Mouse (Mus musculus) lung, postnatal 36 days (tissue): ENCODE results near the gene Rcsd1.
A peak's percentile ranks its signal among the peaks of the same experiment; 100 is the strongest.
"Not testable (repeated sequence)": the region's sequence is repeated elsewhere in the genome, so short reads cannot be mapped to it uniquely, and the experiment has no call there.

Experiments used
- DNase-seq: peaks from one replicate; pipeline ENCODE4 v3.0.0; 2022; ENCODE audit warnings: mixed read lengths

Gene Rcsd1

GRCm38 (mm10) chr1:165686349-165686748 lies 23.2 kb downstream of the Rcsd1 start:
- no peak for DNase-seq

DNA sequence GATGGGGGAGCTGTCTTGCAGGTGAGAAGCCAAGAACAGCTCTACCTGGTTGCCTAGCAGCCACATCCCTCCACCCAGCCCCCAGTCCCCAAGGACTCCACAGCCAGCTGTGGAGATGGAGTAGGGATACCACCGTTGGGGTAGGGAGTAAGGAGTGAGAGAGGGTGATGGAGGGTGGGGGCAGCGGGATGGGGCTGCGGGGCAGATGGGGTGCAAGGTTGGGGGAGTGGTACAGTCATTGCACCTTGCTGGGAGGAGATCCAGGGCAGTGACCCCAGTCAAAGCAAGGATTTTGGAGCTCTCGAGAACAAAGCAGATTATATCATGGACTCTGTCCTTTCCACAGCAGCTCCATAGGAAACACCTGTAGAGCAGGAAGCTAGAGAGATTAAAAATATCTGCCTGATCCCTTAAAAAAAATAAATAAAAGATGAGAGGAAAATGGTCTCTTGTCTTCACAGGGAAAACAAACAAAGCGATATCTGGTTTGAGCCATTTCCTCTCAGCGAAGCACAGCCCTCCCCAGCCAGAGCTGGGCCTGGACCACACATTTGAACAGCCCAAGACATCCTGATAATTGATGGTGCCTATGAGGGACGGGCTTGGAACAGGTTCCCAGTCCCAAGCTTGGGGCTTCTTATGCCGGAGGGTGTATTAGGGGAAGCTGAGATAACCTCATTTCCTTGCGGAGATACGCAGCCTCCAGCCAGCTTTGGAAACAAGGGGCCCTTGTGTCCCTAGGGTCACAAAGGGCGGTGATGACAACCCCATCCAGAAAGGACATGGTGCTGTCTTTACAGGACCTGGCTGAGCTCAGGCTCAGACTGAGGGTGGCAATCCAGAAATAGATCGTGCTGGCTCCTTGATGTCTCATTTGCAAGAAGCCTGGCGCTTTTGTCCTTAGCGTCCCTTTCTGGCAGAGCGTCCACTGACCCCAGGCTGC lies 25.0 kb downstream of the Rcsd1 start:
- DNase-seq: peak; percentile 85

GRCm38 (mm10) chr1:165682056-165682853 lies 27.3 kb downstream of the Rcsd1 start:
- peak; percentile 60 for DNase-seq

DNA sequence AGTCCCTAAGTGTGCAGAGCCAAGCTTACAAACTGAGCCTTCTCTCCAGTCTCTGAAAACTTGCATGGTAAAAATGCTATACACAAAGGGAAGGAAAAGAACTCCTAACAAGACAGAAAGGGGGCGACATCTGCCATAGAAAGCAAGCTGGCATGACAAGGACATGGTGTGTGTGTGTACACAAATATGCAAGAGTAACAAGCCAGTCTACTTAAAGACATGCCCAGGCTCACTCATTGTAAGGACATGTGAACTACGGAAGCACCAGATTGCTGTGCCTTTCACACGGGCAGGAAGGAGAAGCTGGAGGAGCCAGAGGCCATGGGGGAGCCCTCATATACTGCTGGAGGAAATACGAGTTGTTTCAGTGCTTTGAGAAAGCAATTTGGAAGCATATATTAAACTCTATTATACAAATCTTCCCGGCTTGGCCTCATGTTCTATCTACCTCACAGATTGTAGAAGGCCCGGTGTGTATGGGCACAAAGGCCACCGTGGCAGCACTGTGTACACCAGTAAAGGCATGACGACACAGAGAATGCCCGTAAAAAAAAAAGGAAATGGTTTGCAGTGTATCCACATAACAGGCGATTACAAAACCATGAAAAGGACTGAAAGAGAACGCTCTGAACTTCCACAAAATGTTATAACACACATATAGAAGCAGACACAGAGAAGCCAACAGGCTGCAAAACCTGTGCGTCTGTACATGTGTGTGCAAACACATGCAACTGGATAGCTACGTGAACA lies 28.3 kb downstream of the Rcsd1 start:
- peak; percentile 50 for DNase-seq

- DNase-seq: not testable (repeated sequence)
Observed at GRCm38 (mm10) chr1:165680086-165680485, 29.5 kb downstream of the Rcsd1 start.

DNA sequence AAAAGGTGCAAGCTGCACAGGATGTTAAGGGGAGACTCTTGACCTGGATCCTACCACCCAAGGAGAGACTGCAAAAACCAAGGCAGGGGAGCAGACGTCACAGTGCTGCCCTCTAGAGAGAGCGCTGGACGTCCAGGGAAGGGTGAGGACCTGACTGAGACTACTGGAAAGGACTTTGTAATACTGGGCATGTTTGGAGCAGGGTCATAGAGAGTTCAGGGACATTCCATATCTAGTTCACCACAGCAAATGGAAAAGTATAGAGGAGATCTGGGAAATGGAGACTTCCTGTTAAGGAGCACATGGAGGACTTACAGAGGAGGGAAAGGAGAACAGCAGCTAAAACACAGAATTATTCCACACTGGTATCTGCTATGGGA lies 29.9 kb downstream of the Rcsd1 start:
- peak; percentile 47 for DNase-seq

GRCm38 (mm10) chr1:165678861-165679617 lies 30.5 kb downstream of the Rcsd1 start:
- DNase-seq: no peak

DNA sequence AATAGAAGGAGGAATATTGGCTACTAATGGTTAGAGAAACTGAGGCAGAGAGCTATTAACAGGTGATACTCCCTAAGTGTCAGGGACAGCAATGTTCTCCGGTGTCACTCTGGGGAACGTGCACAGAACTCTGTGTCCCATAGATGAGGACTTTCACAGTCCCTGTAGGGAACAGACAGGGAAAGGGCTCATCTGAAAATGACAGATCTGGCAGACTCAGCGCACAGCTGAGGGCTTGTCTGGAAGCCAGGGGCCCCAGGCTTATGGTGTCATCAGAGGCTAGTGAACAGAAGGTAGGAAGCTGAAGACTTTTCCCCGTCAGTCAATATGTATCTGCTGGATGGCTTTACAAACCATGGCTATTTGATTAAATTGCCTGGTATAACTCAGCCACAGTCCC lies 32.0 kb downstream of the Rcsd1 start:
- no peak for DNase-seq

DNA sequence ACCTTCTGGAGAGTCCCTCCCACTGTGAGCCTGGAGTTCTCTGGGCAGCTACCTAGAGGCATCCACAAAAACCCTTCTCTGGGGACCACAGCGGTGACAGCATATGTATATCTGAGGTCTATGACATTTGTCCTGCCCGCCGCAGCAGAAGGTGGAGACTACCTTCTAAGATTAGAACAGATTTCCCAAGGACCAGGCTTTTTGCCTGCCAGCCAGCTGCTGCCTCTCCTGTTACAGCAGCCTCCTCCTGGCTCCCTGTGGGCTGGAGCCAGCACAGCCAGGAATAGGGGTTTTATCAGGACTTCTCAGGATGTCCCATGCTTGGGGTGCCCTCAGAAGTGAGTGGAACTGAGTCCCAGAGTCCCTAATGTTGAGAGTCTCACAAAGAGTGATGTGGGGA lies 32.6 kb downstream of the Rcsd1 start:
- no peak for DNase-seq

- peak; percentile 27 for DNase-seq
Observed at GRCm38 (mm10) chr1:165675167-165675566, 34.4 kb downstream of the Rcsd1 start.

- DNase-seq: no peak
Observed at GRCm38 (mm10) chr1:165672355-165672754, 37.2 kb downstream of the Rcsd1 start.

DNA sequence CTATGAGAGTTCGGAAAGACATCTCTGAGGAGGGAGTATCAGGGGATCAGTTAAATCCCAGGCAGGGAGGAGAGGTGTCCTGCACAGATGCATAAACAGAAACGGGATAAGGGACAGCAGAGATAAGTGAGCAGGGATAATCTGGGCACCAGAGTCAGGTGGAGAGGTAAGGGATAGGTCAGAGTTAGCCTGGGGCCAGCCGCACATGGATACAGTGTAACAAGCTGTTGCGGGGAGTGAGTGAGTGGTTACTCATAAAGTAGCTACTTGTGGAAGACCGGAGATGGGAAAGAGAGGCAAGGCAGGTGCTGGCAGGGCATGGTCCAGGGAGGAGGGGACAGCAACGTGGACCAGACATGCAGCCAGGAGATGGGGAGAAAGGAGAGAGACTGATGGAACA lies 39.5 kb downstream of the Rcsd1 start:
- DNase-seq: no peak

GRCm38 (mm10) chr1:165668904-165669303 lies 40.7 kb downstream of the Rcsd1 start:
- DNase-seq: no peak

DNA sequence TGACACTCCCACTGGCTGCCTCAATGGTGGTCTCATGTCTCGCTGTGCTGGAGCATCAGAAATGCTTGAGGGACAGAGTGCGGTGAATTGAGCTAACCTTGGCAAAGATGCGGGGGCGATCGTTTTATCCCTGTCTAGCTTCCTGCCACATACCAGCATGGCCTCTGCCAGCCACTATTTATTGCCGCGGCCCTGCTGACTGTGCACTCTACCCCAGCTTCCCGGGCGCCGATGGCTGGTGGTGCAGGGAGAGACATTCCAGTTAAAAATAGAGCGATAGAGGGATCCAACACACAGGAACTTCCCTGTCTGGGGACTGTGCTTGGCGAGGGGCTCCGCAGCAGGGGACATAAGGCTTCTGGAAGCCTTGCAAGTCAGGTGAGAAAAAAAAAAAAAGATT lies 42.2 kb downstream of the Rcsd1 start:
- DNase-seq: no peak

DNA sequence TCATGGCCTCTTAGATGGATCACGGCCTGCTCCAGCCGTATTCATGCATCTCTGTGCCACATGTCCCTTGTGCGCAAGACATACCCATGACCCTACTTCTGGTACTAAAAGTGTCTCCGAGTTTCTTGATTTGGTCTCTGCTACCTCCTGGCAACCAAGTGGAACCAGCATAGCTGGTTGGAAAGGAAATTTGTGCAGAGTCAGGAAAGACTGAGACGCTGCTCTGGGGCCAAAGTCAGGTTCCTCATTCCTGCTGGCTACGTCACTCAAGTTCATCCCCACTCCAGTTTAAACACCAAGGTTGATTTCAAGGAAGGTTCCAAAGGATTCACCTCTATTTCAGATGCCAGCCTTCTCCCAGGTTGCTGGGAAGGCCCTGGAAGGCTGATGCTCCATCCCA lies 42.6 kb downstream of the Rcsd1 start:
- DNase-seq: no peak

- no peak for DNase-seq
Observed at GRCm38 (mm10) chr1:165665758-165666157, 43.8 kb downstream of the Rcsd1 start.

- no peak for DNase-seq
Observed at GRCm38 (mm10) chr1:165663277-165663676, 46.3 kb downstream of the Rcsd1 start.

DNA sequence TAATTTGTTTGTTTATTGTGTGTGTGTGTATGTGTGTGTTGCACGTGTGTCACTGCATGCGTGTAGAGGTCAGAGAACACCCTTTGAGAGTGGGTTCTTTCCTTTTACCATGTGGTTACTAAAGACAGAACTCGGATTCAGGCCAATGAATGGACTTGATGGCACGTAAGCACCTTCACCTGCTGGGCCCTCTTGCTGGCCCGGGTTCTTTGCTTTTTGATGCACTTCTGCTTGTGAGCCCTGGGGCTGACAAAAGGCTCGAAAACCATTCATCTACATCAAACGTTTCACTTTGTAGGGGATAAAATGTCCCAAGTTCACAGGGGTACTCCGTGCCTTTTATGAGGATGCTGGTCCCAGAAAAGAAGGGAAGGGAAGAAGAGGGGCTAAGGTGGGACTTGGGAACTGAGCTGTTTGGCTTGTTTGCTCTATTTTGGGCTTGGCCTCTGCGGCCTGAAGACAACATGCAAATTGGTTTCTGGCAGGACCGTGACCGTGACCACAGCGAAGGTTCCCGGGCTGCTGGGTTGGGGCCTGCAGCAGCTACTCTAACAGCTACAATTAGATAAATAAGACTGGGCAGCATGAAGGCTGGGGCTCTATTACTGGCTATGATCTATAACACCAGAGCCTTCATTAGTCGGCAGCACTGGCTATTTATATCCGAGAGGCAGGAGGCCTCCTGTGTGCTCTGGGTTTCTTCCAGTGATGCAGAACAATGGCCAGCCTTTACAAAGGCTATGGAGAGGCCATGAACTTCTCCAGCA lies 46.9 kb downstream of the Rcsd1 start:
- DNase-seq: no peak

GRCm38 (mm10) chr1:165661725-165662124 lies 47.8 kb downstream of the Rcsd1 start:
- DNase-seq: no peak

- DNase-seq: no peak
Observed at GRCm38 (mm10) chr1:165661191-165661590, 48.4 kb downstream of the Rcsd1 start.

- DNase-seq: peak; percentile 84
Observed at GRCm38 (mm10) chr1:165660774-165661173, 48.8 kb downstream of the Rcsd1 start.

GRCm38 (mm10) chr1:165658602-165659001 lies 51.0 kb downstream of the Rcsd1 start:
- peak; percentile 92 for DNase-seq
